Mouse (Mus musculus) neural tube, embryonic 13.5 days (tissue): ENCODE results near the gene 4930412O13Rik. TPM values are rescaled to one million over a fixed set of nuclear protein-coding genes. Genes with fewer than 3 reads are reported as not detected.

Source experiments
- ATAC-seq: fragments of 200-750 bp; cut with Nextera tagmentation; 2 replicates; pipeline ENCODE4 v1.8.0; 2017; ENCODE audit warnings: low read depth, mild to moderate bottlenecking, moderate TSS enrichment, moderate library complexity
- H3K27ac ChIP-seq: fragments of 300-500 bp; sonication (generic); replicated peaks from 2 replicates; pipeline ENCODE4 v1.5.1; 2015; ENCODE audit warnings: moderate library complexity, mild to moderate bottlenecking, inconsistent platforms
- H3K27me3 ChIP-seq: fragments of 300-500 bp; sonication (generic); 2 replicates; pipeline ENCODE4 v1.6.1; 2015; ENCODE audit warnings: mild to moderate bottlenecking, inconsistent platforms
- H3K36me3 ChIP-seq: fragments of 300-500 bp; sonication (generic); 2 replicates; pipeline ENCODE4 v1.6.1; 2015; ENCODE audit warnings: mild to moderate bottlenecking, inconsistent platforms
- H3K4me1 ChIP-seq: fragments of 300-500 bp; sonication (generic); replicated peaks from 2 replicates; pipeline ENCODE4 v1.6.1; 2015; ENCODE audit warnings: inconsistent platforms
- H3K4me2 ChIP-seq: fragments of 300-500 bp; sonication (generic); 2 replicates; pipeline ENCODE4 v1.6.1; 2015; ENCODE audit warnings: inconsistent platforms, mild to moderate bottlenecking, moderate library complexity
- H3K4me3 ChIP-seq: fragments of 300-500 bp; sonication (generic); 2 replicates; pipeline ENCODE4 v1.5.1; 2015; ENCODE audit warnings: mild to moderate bottlenecking, inconsistent platforms
- H3K9ac ChIP-seq: fragments of 300-500 bp; sonication (generic); 2 replicates; pipeline ENCODE4 v1.6.1; 2015; ENCODE audit warnings: moderate library complexity, mild to moderate bottlenecking, inconsistent platforms
- H3K9me3 ChIP-seq: fragments of 300-500 bp; sonication (generic); 2 replicates; pipeline ENCODE4 v1.6.1; 2016; ENCODE audit warnings: inconsistent platforms
- WGBS: fragments of 180-500 bp; shearing (Covaris S2); methylation state at CpG from one replicate; pipeline ENCODE4 v1.1.7; 2015; 5-methylcytosine and 5-hydroxymethylcytosine counted together
- polyA plus RNA-seq: library from polyadenylated mRNA; unstranded; fragments of >200 nt; fragmentation: Nextera tagmentation; extraction: Ambion mirVana; gene quantifications from 2 replicates; pipeline ENCODE4 v1.2.1, GENCODE M21; 2015

4930412O13Rik gene
- polyA plus RNA-seq, 1 experiment from 2014 or later: 0.29 TPM

GRCm38 (mm10) chr2:9882371-9882925 is 1.4 kb downstream of the 4930412O13Rik start:
- H3K9ac ChIP-seq: peak overlapping the region; percentile 32; the same call in 1 of the 2 replicates
- WGBS: under 1% methylated on average over 39 of the region's 39 CpGs
- H3K4me2 ChIP-seq: peak overlapping the region; percentile 38
- no peak for ATAC-seq
- no peaks in the 10 kb centered on the region for H3K36me3 ChIP-seq
- peaks cover 42% of the 10 kb centered on the region for H3K4me1 ChIP-seq
- peaks cover 95% of the 10 kb centered on the region for H3K27me3 ChIP-seq
- peak overlapping the region; percentile 13 for H3K4me3 ChIP-seq
- H3K27ac ChIP-seq: no peak overlapping the region
- H3K9me3 ChIP-seq: no peaks in the 10 kb centered on the region

DNA sequence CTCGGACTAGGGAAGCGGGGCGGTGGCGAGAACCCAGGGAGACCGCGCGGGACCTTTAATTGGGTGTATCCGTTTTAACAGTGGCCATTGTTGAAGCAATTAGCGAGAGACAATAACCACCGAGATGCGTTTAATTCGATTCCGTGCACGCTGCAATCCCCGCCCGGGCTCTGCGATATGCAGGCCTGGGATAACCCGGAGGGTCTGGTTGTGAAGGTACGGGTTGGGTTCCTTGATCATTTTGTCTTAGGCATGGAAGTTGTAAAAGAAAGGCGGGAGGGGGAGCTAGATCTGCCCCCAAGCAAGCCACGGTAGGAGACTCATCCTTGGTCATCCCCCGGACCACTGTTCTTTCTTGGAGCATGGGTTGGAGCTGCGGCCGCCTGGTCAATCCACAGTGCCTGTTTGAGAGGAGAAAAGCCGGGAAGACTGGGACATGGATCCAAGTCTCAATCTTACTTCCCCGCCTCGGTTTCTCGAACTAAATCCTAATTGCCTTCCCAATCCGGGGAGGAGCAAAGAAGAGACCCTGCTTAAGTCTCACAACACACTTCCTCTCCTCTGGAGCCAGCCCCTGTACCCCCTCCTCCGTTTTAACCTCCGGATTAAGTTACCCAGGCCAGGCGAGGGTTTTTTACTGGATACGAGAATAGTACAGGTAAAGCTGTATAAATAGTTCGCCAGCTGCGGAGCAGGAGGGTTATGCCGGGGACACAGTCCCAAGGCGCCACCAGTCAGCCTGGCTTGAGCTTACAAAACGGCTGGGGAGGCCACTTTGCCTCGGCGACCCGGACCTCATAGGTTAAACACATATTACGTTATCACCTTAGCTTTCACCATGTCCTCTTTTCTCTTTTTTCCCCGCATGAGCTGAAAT is 2.1 kb downstream of the 4930412O13Rik start:
- WGBS: under 1% methylated on average over 43 of the region's 43 CpGs
- no peak for ATAC-seq
- Histone ChIP-seq H3K36me3 (no peaks in the 10 kb centered on the region), H3K4me2 (peak overlapping the region; percentile 38), H3K9ac (no peak overlapping the region), H3K4me1 (peaks cover 36% of the 10 kb centered on the region), H3K4me3 (peak overlapping the region; percentile 13), H3K27ac (no peak overlapping the region), H3K9me3 (no peaks in the 10 kb centered on the region), H3K27me3 (peaks cover 95% of the 10 kb centered on the region)

DNA sequence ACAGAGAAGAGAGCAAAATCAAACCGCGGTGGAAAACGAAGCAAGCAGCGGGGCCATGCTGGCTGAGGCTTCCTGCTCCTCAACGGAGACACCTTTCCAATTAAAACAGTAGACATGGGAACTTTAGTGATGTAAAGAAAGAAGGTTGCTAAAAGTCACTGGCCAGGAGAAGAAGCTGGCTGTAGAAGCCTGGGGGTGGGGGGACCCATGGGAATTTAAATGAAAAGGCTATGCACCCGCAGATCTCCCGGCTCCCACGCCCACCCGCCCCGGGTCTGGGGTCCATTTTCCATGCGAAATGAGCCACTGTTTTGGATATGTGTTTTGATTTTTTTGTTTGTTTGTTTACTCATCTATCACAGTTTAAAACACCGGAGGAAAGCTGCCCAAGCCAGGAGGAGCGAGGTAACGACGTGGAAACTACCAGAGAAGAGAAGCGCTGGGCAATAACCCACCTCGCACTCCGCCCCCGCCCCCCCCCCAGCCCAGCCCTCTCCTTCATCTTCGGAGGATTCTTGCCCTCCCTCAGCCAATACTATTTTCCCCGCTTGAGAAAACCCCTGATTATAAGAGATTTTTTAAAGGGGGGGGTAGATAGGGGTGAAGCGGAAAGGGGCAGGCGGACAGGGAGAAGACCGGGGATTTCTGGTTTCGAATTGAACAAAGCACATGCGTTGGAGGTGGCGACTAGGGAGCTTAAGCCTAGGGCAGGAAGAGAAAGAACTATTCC is 2.9 kb downstream of the 4930412O13Rik start:
- ATAC-seq: no peak
- Histone ChIP-seq H3K9ac (no peak overlapping the region), H3K27ac (no peak overlapping the region), H3K4me1 (peaks cover 31% of the 10 kb centered on the region), H3K9me3 (no peaks in the 10 kb centered on the region), H3K4me2 (peak overlapping the region; percentile 38), H3K4me3 (peak overlapping the region; percentile 13), H3K27me3 (peaks cover 95% of the 10 kb centered on the region), H3K36me3 (no peaks in the 10 kb centered on the region)
- WGBS: under 1% methylated on average over 27 of the region's 27 CpGs

DNA sequence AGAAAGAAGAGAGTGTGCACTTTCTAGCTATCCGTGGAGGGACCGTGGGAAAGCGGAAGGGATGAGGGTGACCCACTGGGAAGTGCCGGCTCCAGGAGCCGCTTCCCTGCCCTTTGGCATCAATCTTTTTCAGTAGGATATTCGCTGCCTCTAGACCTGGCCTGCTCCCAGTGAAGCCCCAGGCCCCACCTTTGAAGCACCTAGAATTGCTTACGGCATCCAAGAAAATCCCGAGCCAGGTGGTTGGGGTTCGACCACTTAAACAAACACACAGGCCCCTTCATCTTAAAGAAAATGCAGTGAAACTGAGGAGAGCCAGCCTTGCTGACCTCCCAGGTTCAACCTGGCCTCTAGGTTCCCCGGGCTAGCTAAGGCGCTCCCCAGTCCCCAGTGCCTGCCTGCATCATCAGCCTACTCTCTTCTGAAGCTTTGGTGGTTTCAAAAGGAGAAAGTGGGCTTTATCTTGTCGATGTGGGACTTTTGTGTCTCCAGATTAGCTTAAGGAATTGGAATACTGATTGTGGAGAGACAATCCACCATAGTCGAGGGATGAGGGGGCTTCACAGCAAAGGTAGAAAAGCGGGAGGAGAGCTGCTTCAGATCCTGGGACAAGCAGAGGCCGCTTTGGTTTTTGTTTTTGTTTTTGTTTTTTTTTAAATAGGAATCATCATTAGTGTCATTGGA is 3.6 kb downstream of the 4930412O13Rik start:
- no peak for ATAC-seq
- Histone ChIP-seq H3K9me3 (no peaks in the 10 kb centered on the region), H3K27ac (no peak overlapping the region), H3K4me3 (peak overlapping the region; percentile 13; the same call in 1 of the 2 replicates), H3K4me2 (peak overlapping the region; percentile 38; the same call in 1 of the 2 replicates), H3K27me3 (peaks cover 95% of the 10 kb centered on the region), H3K9ac (no peak overlapping the region), H3K36me3 (no peaks in the 10 kb centered on the region), H3K4me1 (peaks cover 37% of the 10 kb centered on the region)
- under 1% methylated on average over 15 of the region's 15 CpGs for WGBS

GRCm38 (mm10) chr2:9885217-9885770 is 4.2 kb downstream of the 4930412O13Rik start:
- no peaks in the 10 kb centered on the region for H3K9me3 ChIP-seq
- H3K4me1 ChIP-seq: peaks cover 37% of the 10 kb centered on the region
- no peak overlapping the region for H3K27ac ChIP-seq
- 0 out of 2 replicates have a peak overlapping the region, but pooled peaks have one; percentile 0 for H3K4me3 ChIP-seq
- H3K9ac ChIP-seq: no peak overlapping the region
- 1% methylated on average over 14 of the region's 14 CpGs for WGBS
- no peaks in the 10 kb centered on the region for H3K36me3 ChIP-seq
- ATAC-seq: no peak
- peaks cover 95% of the 10 kb centered on the region for H3K27me3 ChIP-seq
- H3K4me2 ChIP-seq: no peak overlapping the region

- Histone ChIP-seq H3K9ac (no peak overlapping the region), H3K4me1 (peaks cover 33% of the 10 kb centered on the region), H3K9me3 (no peaks in the 10 kb centered on the region), H3K4me3 (no peak overlapping the region), H3K4me2 (no peak overlapping the region), H3K27ac (no peak overlapping the region), H3K36me3 (no peaks in the 10 kb centered on the region), H3K27me3 (peaks cover 95% of the 10 kb centered on the region)
- ATAC-seq: no peak
- 10% methylated on average over 3 of the region's 3 CpGs for WGBS
Observed at GRCm38 (mm10) chr2:9886031-9886430, 5.0 kb downstream of the 4930412O13Rik start.

DNA sequence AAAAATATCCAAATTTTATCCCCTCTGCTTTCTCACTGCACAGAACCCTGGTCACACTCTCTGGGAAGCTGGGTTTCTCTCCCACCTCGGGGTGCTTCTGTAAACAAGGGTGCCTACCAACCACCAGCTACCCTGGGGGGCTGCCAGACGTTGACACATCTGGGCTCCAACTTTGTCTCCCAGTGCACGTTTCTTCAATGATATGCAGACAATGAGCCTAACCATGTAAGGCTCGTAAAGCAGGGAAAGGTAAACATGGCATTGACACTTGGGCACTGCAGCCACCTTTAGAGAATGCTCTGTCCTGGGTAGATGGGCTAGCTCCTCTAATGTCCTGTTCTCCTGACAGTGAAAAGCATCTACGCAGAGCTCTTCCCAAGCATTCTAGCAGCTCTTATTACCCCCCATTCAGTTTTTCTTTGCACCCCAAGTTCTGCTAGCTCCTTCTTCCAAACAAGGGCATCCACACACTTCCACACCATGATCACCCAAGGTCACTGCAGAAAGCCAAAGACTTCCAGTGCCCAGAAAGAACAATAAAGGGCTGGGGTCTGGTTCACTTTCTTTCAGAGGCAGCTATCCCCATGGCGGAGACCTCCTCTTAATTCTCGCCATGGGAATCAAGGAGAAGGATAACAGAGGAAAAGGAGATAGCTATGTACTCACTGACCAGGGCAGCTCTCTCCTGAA is 6.0 kb downstream of the 4930412O13Rik start:
- ATAC-seq: no peak
- peak overlapping the region; percentile 3; the same call in 1 of the 2 replicates for H3K4me3 ChIP-seq
- WGBS: 3% methylated on average over 7 of the region's 7 CpGs
- H3K27ac ChIP-seq: no peak overlapping the region
- peaks cover 22% of the 10 kb centered on the region for H3K4me1 ChIP-seq
- H3K9me3 ChIP-seq: no peaks in the 10 kb centered on the region
- peaks cover 91% of the 10 kb centered on the region for H3K27me3 ChIP-seq
- H3K4me2 ChIP-seq: no peak overlapping the region
- no peak overlapping the region for H3K9ac ChIP-seq
- no peaks in the 10 kb centered on the region for H3K36me3 ChIP-seq

GRCm38 (mm10) chr2:9887636-9888035 is 6.6 kb downstream of the 4930412O13Rik start:
- 0 out of 2 replicates have a peak overlapping the region, but pooled peaks have one; percentile 3 for H3K4me3 ChIP-seq
- no peak overlapping the region for H3K4me2 ChIP-seq
- ATAC-seq: no peak
- no peaks in the 10 kb centered on the region for H3K9me3 ChIP-seq
- H3K9ac ChIP-seq: no peak overlapping the region
- WGBS: 0% methylated on average over 7 of the region's 7 CpGs
- no peaks in the 10 kb centered on the region for H3K36me3 ChIP-seq
- H3K27ac ChIP-seq: no peak overlapping the region
- peaks cover 17% of the 10 kb centered on the region; the same call in 1 of the 2 replicates for H3K4me1 ChIP-seq
- peaks cover 93% of the 10 kb centered on the region for H3K27me3 ChIP-seq

GRCm38 (mm10) chr2:9888913-9889650 is 8.0 kb downstream of the 4930412O13Rik start, which contains the start of gene 9230102O04Rik:
Gene 9230102O04Rik (minus strand): TSS chr2:9889540.
- H3K27me3 ChIP-seq: peaks cover 96% of the 10 kb centered on the region
- no peak within 1 kb of the TSS for H3K9ac ChIP-seq
- H3K9me3 ChIP-seq: no peaks in the 10 kb centered on the region
- H3K36me3 ChIP-seq: no peaks in the 10 kb centered on the region
- 0 out of 2 replicates have a peak within 1 kb of the TSS, but pooled peaks have one; percentile 6 for H3K4me3 ChIP-seq
- H3K27ac ChIP-seq: no peak within 1 kb of the TSS
- ATAC-seq: peak; percentile 63; the same call in 1 of the 2 replicates
- H3K4me2 ChIP-seq: peak within 1 kb of the TSS; percentile 30
- WGBS: under 1% methylated on average over 30 of the region's 30 CpGs
- 0 out of 2 replicates have a peak, but pooled peaks cover 7% of the 10 kb centered on the region for H3K4me1 ChIP-seq

GRCm38 (mm10) chr2:9889651-9890183 is 8.7 kb downstream of the 4930412O13Rik start, which contains the start of gene Gata3:
Gene Gata3 (minus strand): TSS chr2:9890034.
- H3K9ac ChIP-seq: no peak within 1 kb of the TSS
- 0 out of 2 replicates have a peak, but pooled peaks cover 7% of the 10 kb centered on the region for H3K4me1 ChIP-seq
- H3K4me3 ChIP-seq: 0 out of 2 replicates have a peak within 1 kb of the TSS, but pooled peaks have one; percentile 6
- H3K27me3 ChIP-seq: peaks cover 96% of the 10 kb centered on the region
- peak within 1 kb of the TSS; percentile 30 for H3K4me2 ChIP-seq
- ATAC-seq: 0 out of 2 replicates have a peak, but pooled peaks have one; percentile 14
- H3K36me3 ChIP-seq: no peaks in the 10 kb centered on the region
- H3K9me3 ChIP-seq: no peaks in the 10 kb centered on the region
- H3K27ac ChIP-seq: no peak within 1 kb of the TSS
- WGBS: under 1% methylated on average over 23 of the region's 23 CpGs
